Mouse (Mus musculus) layer of hippocampus, postnatal 36 days (tissue): ENCODE results near the gene Plagl2. TPM values are rescaled to one million over a fixed set of nuclear protein-coding genes. Genes with fewer than 3 reads are reported as not detected.
"Not testable (repeated sequence)": the region's sequence is repeated elsewhere in the genome, so short reads cannot be mapped to it uniquely, and the experiment has no call there.

Experiments
- DNase-seq, 2 experiments: peaks; one replicate each; pipeline ENCODE4 v3.0.0; 2022
- total RNA-seq, 2 experiments: library from RNA; stranded (reverse); gene quantifications; 2 replicates each; pipeline ENCODE4 v1.2.3; 2021

The Plagl2 gene
- total RNA-seq = 1 to 10 TPM; 4.9 to 5.0 TPM

GRCm38 (mm10) chr2:153241250-153242014 lies at the start of gene Plagl2, which contains the start of gene Pofut1:
Gene Plagl2 (minus strand): TSS chr2:153241426.
Gene Pofut1 (plus strand): TSS chr2:153241533.
- DNase-seq = peak; percentile 83 to 85

GRCm38 (mm10) chr2:153287835-153288234 lies 46.6 kb upstream of the Plagl2 start:
- no peak for DNase-seq

GRCm38 (mm10) chr2:153286524-153286923 lies 45.3 kb upstream of the Plagl2 start:
- DNase-seq = no peak

GRCm38 (mm10) chr2:153283919-153284318 lies 42.7 kb upstream of the Plagl2 start:
- DNase-seq = no peak

GRCm38 (mm10) chr2:153278357-153278756 lies 37.1 kb upstream of the Plagl2 start:
- DNase-seq = no peak

GRCm38 (mm10) chr2:153276846-153277245 lies 35.6 kb upstream of the Plagl2 start:
- DNase-seq = not testable (repeated sequence)

DNA sequence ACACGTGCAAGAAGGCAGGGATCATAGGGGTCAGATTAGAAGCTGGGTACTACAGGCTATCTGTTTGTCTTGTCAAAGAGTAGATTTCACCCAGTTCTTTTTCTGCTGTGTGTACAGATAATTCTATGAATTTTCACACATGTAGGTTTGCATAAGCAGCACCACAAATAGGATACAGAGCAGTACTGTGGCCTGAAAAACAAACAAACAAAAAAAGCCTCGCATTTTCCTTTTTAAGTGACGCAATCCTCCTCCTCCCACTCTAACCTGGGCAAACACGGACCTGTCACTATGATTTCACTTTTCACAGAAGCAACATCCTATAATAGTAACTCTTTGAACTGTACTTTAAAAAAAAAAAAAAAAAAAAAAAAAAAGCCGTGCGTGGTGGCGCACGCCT lies 35.2 kb upstream of the Plagl2 start:
- DNase-seq = no peak

DNA sequence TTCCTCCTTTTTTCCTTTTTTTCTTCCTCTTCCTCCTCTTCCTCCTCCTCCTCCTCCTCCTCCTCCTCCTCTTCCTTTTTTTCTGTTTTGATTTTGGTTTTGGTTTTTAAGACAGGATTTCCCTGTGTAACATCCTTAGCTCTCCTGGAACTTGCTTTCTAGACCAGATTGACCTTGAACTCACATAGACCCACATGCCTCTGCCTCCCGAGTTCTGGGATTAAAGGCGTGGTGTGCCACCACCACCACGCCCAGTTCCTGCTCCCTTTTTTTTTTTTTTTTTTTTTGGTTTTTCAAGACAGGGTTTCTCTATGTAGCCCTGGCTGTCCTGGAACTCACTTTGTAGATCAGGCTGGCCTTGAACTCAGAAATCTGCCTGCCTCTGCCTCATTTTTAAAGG lies 34.4 kb upstream of the Plagl2 start:
- DNase-seq = not testable (repeated sequence)

DNA sequence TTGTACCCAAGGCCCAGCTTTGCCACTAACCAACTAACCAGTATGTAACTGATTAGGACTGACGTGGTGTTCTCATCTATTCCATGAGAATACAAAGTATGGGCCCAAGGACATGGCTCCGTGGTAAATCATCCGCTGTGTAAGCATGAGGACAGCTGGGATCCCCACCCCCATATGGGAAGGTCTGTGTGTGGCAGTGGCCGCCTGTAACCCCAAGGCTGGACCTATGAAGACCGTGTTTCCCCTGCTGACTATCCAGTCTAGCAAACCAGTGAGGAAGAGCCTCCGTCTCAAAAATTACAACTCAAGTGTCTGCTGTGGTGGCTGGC lies 33.7 kb upstream of the Plagl2 start:
- DNase-seq = no peak

- not testable (repeated sequence) for DNase-seq
Observed at GRCm38 (mm10) chr2:153274200-153274918, 33.1 kb upstream of the Plagl2 start.

DNA sequence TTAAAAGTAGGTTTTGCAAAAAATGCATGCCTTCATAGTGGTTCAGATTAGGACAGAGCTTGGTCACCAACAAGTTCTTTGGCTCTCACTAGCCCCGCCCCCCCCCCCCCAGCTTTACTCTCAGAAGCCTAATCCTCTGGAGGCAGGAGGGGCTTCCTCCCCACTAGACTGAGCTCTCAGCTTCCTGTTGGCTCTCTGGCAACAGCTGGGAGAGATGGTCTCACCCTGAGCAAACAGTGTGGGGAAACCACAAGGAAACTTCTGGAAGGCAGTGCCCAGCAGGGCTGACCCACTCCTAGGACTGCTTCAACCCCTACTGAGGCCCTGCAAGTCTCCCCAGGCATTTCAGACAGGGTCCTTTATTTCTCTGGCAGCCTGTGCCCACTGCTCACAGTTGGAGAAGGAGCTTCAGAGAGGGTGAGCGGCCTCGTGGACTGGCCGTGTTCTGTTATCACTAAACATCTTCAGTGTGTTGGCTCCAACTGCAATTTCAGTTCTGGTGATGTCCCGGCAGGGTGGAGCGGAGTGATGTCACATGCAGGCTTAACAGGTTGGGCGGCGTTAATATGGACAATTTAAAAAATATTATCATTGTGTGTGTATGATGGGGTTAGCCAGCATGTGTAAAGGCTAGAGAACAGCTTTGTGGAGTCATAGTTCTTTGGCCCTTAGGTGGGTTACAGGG lies 29.1 kb upstream of the Plagl2 start:
- DNase-seq = not testable (repeated sequence)

- no peak for DNase-seq
Observed at GRCm38 (mm10) chr2:153267331-153267730, 26.1 kb upstream of the Plagl2 start.

DNA sequence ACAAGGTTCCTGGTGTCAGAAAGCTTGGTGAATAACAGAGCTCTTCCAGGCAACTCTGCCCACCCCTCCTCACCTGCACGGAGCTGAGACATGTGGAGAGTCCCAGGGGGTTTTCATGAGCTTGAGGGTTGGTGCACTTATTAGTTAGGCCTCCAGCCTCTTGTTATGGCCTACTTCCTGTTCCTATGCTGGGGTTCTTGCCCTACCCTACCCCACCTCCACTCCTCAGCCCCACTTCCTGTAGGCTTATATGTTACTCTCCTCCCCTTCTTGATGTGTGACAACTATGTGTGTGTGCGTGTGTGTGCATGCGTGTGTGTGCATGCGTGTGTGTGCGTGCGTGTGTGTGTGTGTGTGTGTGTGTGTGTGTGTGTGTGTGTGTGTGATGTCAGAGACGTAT lies 21.8 kb upstream of the Plagl2 start:
- no peak for DNase-seq

DNA sequence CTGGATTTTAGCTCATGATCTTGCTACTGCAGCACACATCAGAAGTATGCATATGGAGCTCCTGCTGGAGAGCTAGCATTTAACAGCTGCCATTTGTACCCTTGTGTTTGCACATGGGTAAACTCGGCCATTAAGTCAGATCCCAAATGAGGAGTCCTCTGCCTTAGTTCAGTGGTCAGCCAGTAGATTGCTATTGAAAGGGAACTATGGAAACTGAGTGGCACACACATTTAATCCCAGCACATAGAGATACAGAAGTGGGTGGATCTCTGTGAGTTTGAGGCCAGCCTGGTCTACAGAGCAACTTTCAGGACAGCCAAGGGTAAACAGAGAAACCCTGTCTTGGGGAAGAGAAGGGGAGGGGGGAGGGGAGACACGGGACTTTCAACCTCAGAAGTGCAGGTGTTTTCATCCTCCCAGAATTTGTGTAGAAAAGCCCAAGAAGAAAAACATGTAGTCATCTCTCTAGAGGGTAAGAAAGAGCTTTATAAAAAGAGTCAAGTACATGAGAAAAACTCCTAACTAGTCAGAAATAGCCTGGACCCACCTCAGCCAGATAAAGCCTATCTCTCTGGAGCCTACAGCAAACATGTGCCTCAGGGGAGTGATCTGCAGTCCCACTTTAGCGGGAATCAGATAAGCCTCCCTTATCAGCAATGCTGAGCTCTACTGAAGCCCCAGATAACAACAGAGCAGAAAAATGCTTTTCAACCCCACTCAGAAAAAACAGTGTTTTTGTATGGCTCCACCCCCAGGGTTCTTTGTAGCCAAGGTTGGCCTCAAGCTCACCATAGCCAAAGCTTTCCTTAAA lies 18.8 kb upstream of the Plagl2 start:
- no peak for DNase-seq

GRCm38 (mm10) chr2:153259030-153259863 lies 18.0 kb upstream of the Plagl2 start:
- no peak for DNase-seq

- DNase-seq = no peak
Observed at GRCm38 (mm10) chr2:153256604-153257003, 15.4 kb upstream of the Plagl2 start.

GRCm38 (mm10) chr2:153249751-153250150 lies 8.5 kb upstream of the Plagl2 start:
- DNase-seq = no peak

GRCm38 (mm10) chr2:153242156-153242555 lies 930 bp upstream of the Plagl2 start:
- DNase-seq = no peak

- no peak for DNase-seq
Observed at GRCm38 (mm10) chr2:153240701-153241235, 458 bp downstream of the Plagl2 start.

GRCm38 (mm10) chr2:153239860-153240480 lies 1.3 kb downstream of the Plagl2 start:
- DNase-seq = no peak
